Mouse (Mus musculus) lung, adult 2 months (tissue): ENCODE results near the gene D5Ertd579e. TPM values are rescaled to one million over a fixed set of nuclear protein-coding genes. Genes with fewer than 3 reads are reported as not detected.
A peak's percentile ranks its signal among the peaks of the same experiment; 100 is the strongest.

Source experiments
- DNase-seq: peaks from one replicate; pipeline ENCODE4 v3.0.0; 2022
- H3K4me1 ChIP-seq: fragments of 200-500 bp; 2 replicates; pipeline ENCODE4 v1.6.1; 2011; ENCODE audit warnings: low read length; ENCODE audit not compliant: control insufficient read depth, insufficient read depth
- H3K4me3 ChIP-seq: fragments of 200-500 bp; replicated peaks from 2 replicates; pipeline ENCODE3; 2011; ENCODE audit warnings: low read depth, mild to moderate bottlenecking, control low read depth, low read length; ENCODE audit errors: extremely low read depth
- CTCF ChIP-seq: fragments of 200-500 bp; IDR thresholded peaks from 2 replicates; pipeline ENCODE4 v1.5.1; 2011; ENCODE audit warnings: mild to moderate bottlenecking, low read length, control low read depth; ENCODE audit not compliant: insufficient read depth
- POLR2A ChIP-seq: fragments of 200-500 bp; IDR thresholded peaks from 2 replicates; pipeline ENCODE4 v1.6.1; 2011; ENCODE audit warnings: low read depth, mild to moderate bottlenecking, control low read depth, low read length, borderline replicate concordance; ENCODE audit errors: extremely low read depth
- WGBS: fragments of 180-500 bp; shearing (Covaris S2); methylation state at CpG from one replicate; pipeline ENCODE4 v1.1.7; 2018; 5-methylcytosine and 5-hydroxymethylcytosine counted together
- polyA plus RNA-seq: library from polyadenylated mRNA; depleted of rRNA; stranded (reverse); fragments of >200 nt; gene quantifications from 2 replicates; pipeline ENCODE4 v1.2.3, GENCODE M21; 2012

D5Ertd579e gene
- polyA plus RNA-seq, 1 experiment: 23.3 TPM

GRCm38 (mm10) chr5:36695005-36695404, 819 bp downstream of the D5Ertd579e start:
- TF ChIP-seq CTCF (no peak), POLR2A (no peak)
- peak overlapping the region; percentile 88 for H3K4me3 ChIP-seq
- DNase-seq: no peak
- WGBS: 6% methylated on average over 14 of the region's 14 CpGs
- H3K4me1 ChIP-seq: no peaks in the 10 kb centered on the region

GRCm38 (mm10) chr5:36693651-36694050, 2.2 kb downstream of the D5Ertd579e start:
- WGBS: 82% methylated on average over 2 of the region's 2 CpGs
- Histone ChIP-seq H3K4me3 (no peak overlapping the region), H3K4me1 (no peaks in the 10 kb centered on the region)
- DNase-seq: no peak
- TF ChIP-seq CTCF (no peak), POLR2A (no peak)

- TF ChIP-seq CTCF (no peak), POLR2A (no peak)
- no peak for DNase-seq
- H3K4me3 ChIP-seq: no peak overlapping the region
- H3K4me1 ChIP-seq: no peaks in the 10 kb centered on the region; the same call in 1 of the 2 replicates
- 39% methylated on average over 1 of the region's 1 CpGs for WGBS
Measured at GRCm38 (mm10) chr5:36691423-36691822, 4.4 kb downstream of the D5Ertd579e start.

- DNase-seq: no peak
- TF ChIP-seq CTCF (no peak), POLR2A (no peak)
- Histone ChIP-seq H3K4me1 (peaks cover 5% of the 10 kb centered on the region; the same call in 1 of the 2 replicates), H3K4me3 (no peak overlapping the region)
- 65% methylated on average over 4 of the region's 4 CpGs for WGBS
Measured at GRCm38 (mm10) chr5:36685170-36685569, 10.7 kb downstream of the D5Ertd579e start.

- TF ChIP-seq POLR2A (no peak), CTCF (no peak)
- no peak for DNase-seq
- H3K4me3 ChIP-seq: no peak overlapping the region
- WGBS: 92% methylated on average over 1 of the region's 1 CpGs
- peaks cover 8% of the 10 kb centered on the region; the same call in 1 of the 2 replicates for H3K4me1 ChIP-seq
Measured at GRCm38 (mm10) chr5:36683586-36683985, 12.2 kb downstream of the D5Ertd579e start.

GRCm38 (mm10) chr5:36681219-36681618, 14.6 kb downstream of the D5Ertd579e start:
- Histone ChIP-seq H3K4me3 (no peak overlapping the region), H3K4me1 (peaks cover 10% of the 10 kb centered on the region; the same call in 1 of the 2 replicates)
- TF ChIP-seq POLR2A: no peak
- no peak for TF ChIP-seq CTCF
- no peak for DNase-seq

GRCm38 (mm10) chr5:36679918-36680598, 15.8 kb downstream of the D5Ertd579e start:
- DNase-seq: no peak
- 73% methylated on average over 4 of the region's 4 CpGs for WGBS
- peaks cover 10% of the 10 kb centered on the region; the same call in 1 of the 2 replicates for H3K4me1 ChIP-seq
- H3K4me3 ChIP-seq: no peak overlapping the region
- no peak for TF ChIP-seq POLR2A
- no peak for TF ChIP-seq CTCF

GRCm38 (mm10) chr5:36678799-36679198, 17.0 kb downstream of the D5Ertd579e start:
- WGBS: 43% methylated on average over 1 of the region's 1 CpGs
- no peak for DNase-seq
- no peak for TF ChIP-seq CTCF
- TF ChIP-seq POLR2A: no peak
- peaks cover 10% of the 10 kb centered on the region; the same call in 1 of the 2 replicates for H3K4me1 ChIP-seq
- no peak overlapping the region for H3K4me3 ChIP-seq

GRCm38 (mm10) chr5:36677907-36678306, 17.9 kb downstream of the D5Ertd579e start:
- 83% methylated on average over 5 of the region's 5 CpGs for WGBS
- TF ChIP-seq CTCF (no peak), POLR2A (no peak)

GRCm38 (mm10) chr5:36675466-36675865, 20.4 kb downstream of the D5Ertd579e start:
- WGBS: 32% methylated on average over 1 of the region's 1 CpGs
- no peak for TF ChIP-seq CTCF
- TF ChIP-seq POLR2A: no peak
- no peak for DNase-seq
- H3K4me1 ChIP-seq: peaks cover 8% of the 10 kb centered on the region; the same call in 1 of the 2 replicates
- no peak overlapping the region for H3K4me3 ChIP-seq

More at GRCm38 (mm10) chr5:36677907-36678306, 17.9 kb downstream of the D5Ertd579e start:
- Histone ChIP-seq H3K4me3 (no peak overlapping the region), H3K4me1 (peaks cover 8% of the 10 kb centered on the region; the same call in 1 of the 2 replicates)
- DNase-seq: no peak
